Mouse (Mus musculus): Measurements from ENCODE around the gene 5730480H06Rik. TPM values are rescaled to one million over a fixed set of nuclear protein-coding genes. Genes with fewer than 3 reads are reported as not detected.
A peak's percentile ranks its signal among the peaks of the same experiment; 100 is the strongest.

5730480H06Rik gene
- total and polyA plus RNA-seq, 2 experiments from 2014 or later, result 13.9 to 17.1 TPM

- H3K9ac ChIP-seq, result no peak overlapping the region
Measured at GRCm38 (mm10) chr5:48331441-48331840, 3.7 kb downstream of the 5730480H06Rik start.

DNA sequence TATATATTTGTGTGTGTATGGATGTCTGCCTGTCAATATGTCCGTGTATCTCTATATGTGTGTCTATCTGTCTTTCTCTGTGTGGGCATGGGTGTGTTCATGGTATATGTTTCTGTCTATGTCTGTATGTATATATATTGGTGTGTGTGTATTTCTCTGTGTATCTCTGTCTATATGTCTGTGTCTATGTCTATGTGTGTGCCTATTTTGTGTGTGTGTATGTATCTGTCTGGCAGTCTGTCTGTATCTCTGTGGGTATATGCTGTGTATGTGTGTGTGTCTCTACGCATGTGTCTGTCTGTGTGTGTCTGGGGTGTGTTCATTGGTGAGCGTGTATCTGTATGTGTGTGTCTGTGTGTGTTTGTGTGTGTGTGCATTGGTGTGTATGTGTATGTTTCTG lies 5.7 kb downstream of the 5730480H06Rik start:
- Histone ChIP-seq H3K9me3 (ENCODE audit: low read length) (no peaks in the 10 kb centered on the region), H3K27ac (ENCODE audit: low read depth, low read length) (no peak overlapping the region), H3K4me3 (ENCODE audit: low read depth, low read length) (no peak overlapping the region), H3K4me2 (ENCODE audit: low read depth) (no peak overlapping the region), H3K9ac (no peak overlapping the region), H3K36me3 (ENCODE audit: insufficient read depth) (no peaks in the 10 kb centered on the region), H3K27me3 (ENCODE audit: insufficient read depth, low read length) (no peaks in the 10 kb centered on the region), H3K4me1 (ENCODE audit: insufficient read depth) (no peaks in the 10 kb centered on the region)
- no peak for DNase-seq
- ATAC-seq, result no peak
- TF ChIP-seq CTCF (IDR thresholded peaks at IDR 0.05; ENCODE audit: low read depth), result no peak
- 88% methylated on average over 3 of the region's 3 CpGs for WGBS

More at GRCm38 (mm10) chr5:48331441-48331840, 3.7 kb downstream of the 5730480H06Rik start:
- ATAC-seq (no peak), DNase-seq (no peak)
- no peaks in the 10 kb centered on the region for H3K36me3 ChIP-seq (ENCODE audit: insufficient read depth)
- no peak overlapping the region for H3K4me3 ChIP-seq (ENCODE audit: low read depth, low read length)
- no peaks in the 10 kb centered on the region for H3K9me3 ChIP-seq (ENCODE audit: low read length)
- 92% methylated on average over 5 of the region's 5 CpGs for WGBS
- H3K4me1 ChIP-seq (ENCODE audit: insufficient read depth), result no peaks in the 10 kb centered on the region
- no peak overlapping the region for H3K27ac ChIP-seq (ENCODE audit: low read depth, low read length)
- no peak for TF ChIP-seq CTCF (IDR thresholded peaks at IDR 0.05; ENCODE audit: low read depth)
- H3K4me2 ChIP-seq (ENCODE audit: low read depth), result no peak overlapping the region
- H3K27me3 ChIP-seq (ENCODE audit: insufficient read depth, low read length), result no peaks in the 10 kb centered on the region

DNA sequence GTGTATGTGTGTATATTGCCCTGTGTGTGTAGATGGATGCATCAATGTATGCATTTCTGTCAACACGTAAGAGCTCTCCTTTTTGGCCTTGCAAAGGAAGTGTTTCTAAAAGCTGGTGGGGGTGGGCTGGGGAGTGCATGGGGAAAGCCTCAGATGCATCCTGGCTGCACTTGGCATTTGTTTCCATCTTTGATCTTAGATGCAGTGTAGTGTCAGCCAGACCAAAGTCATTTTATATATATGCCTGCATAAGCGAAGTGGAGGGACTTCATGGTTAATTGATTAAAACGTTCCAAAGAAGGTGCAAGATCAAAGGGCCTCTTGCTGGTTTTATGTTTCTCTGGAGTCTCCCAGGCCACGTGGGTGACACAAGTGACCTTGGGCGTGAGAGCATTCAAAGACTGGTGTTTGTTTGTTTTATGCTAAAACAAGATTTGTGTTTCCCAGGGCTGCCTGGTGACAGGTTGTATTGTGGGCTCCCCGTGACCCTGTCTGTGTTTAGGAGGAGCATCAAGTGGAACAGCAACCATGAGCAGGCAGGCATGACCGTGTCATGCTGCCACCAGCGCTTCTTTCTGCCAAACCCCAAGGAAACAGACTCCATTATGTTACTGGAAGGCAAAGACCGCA lies 6.2 kb downstream of the 5730480H06Rik start:
- Histone ChIP-seq H3K4me3 (ENCODE audit: low read depth, low read length) (no peak overlapping the region), H3K27me3 (ENCODE audit: insufficient read depth, low read length) (no peaks in the 10 kb centered on the region), H3K4me2 (ENCODE audit: low read depth) (no peak overlapping the region), H3K36me3 (ENCODE audit: insufficient read depth) (no peaks in the 10 kb centered on the region), H3K4me1 (ENCODE audit: insufficient read depth) (no peaks in the 10 kb centered on the region), H3K9ac (no peak overlapping the region), H3K27ac (ENCODE audit: low read depth, low read length) (no peak overlapping the region), H3K9me3 (ENCODE audit: low read length) (no peaks in the 10 kb centered on the region)
- DNase-seq (no peak), ATAC-seq (no peak)
- 52% methylated on average over 9 of the region's 9 CpGs for WGBS
- TF ChIP-seq CTCF (IDR thresholded peaks at IDR 0.05; ENCODE audit: low read depth), result no peak

DNA sequence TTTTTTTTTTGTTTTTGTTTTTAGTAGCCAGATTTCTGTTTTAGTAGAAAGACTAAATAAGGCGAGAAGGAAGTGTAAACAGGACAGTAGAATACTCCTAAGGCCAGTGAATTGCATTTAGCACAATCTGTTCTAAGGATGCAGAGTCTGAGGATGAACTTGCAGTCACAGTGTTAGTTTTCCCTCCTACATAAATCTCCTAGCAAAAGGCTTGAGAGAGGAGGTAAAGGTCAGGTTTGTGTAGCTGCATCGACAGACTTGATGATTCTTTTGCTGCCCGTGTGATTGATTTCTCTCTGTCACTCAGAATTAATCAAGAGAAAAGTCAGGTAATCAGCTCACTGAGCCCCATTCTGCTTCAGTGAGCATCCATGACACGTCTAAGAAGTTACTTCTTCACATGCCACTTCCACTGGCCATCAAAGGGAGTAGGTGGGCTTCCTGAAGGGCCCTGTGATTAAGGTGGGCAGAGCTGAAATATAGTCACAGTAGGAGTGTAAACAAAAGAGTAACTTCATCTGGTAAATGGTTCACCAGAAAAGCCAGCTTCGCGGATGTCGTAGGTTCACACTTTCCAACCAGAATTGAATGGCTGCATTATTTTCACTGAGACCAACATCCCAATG lies 13.2 kb downstream of the 5730480H06Rik start:
- H3K4me3 ChIP-seq (ENCODE audit: low read depth, low read length), result no peak overlapping the region
- 40% methylated on average over 7 of the region's 7 CpGs for WGBS
- DNase-seq, result no peak
- no peaks in the 10 kb centered on the region for H3K27me3 ChIP-seq (ENCODE audit: insufficient read depth, low read length)
- no peaks in the 10 kb centered on the region for H3K36me3 ChIP-seq (ENCODE audit: insufficient read depth)
- H3K9ac ChIP-seq, result no peak overlapping the region
- TF ChIP-seq CTCF (IDR thresholded peaks at IDR 0.05; ENCODE audit: low read depth), result no peak
- no peak overlapping the region for H3K27ac ChIP-seq (ENCODE audit: low read depth, low read length)
- no peaks in the 10 kb centered on the region for H3K9me3 ChIP-seq (ENCODE audit: low read length)
- H3K4me2 ChIP-seq (ENCODE audit: low read depth), result no peak overlapping the region
- no peaks in the 10 kb centered on the region for H3K4me1 ChIP-seq (ENCODE audit: insufficient read depth)
- no peak for ATAC-seq

- H3K27ac ChIP-seq (ENCODE audit: low read depth, low read length), result peak overlapping the region; percentile 9; the same call in 1 of the 2 replicates
- H3K27me3 ChIP-seq (ENCODE audit: insufficient read depth, low read length), result no peaks in the 10 kb centered on the region
- peak; percentile 95 for ATAC-seq
- 44% methylated on average over 5 of the region's 5 CpGs for WGBS
- no peaks in the 10 kb centered on the region for H3K36me3 ChIP-seq (ENCODE audit: insufficient read depth)
- peak; percentile 70 for TF ChIP-seq CTCF (IDR thresholded peaks at IDR 0.05; ENCODE audit: low read depth)
- DNase-seq, result peak; percentile 64
- no peaks in the 10 kb centered on the region for H3K9me3 ChIP-seq (ENCODE audit: low read length)
- H3K4me3 ChIP-seq (ENCODE audit: low read depth, low read length), result no peak overlapping the region
- H3K9ac ChIP-seq, result 0 out of 2 replicates have a peak overlapping the region, but pooled peaks have one; percentile 29
- H3K4me2 ChIP-seq (ENCODE audit: low read depth), result no peak overlapping the region
- H3K4me1 ChIP-seq (ENCODE audit: insufficient read depth), result no peaks in the 10 kb centered on the region
Measured at GRCm38 (mm10) chr5:48345095-48345982, 17.6 kb downstream of the 5730480H06Rik start.

- Histone ChIP-seq H3K4me2 (ENCODE audit: low read depth) (no peak overlapping the region), H3K4me3 (ENCODE audit: low read depth, low read length) (no peak overlapping the region), H3K27ac (ENCODE audit: low read depth, low read length) (no peak overlapping the region), H3K27me3 (ENCODE audit: insufficient read depth, low read length) (no peaks in the 10 kb centered on the region), H3K9ac (no peak overlapping the region), H3K9me3 (ENCODE audit: low read length) (no peaks in the 10 kb centered on the region), H3K4me1 (ENCODE audit: insufficient read depth) (no peaks in the 10 kb centered on the region), H3K36me3 (ENCODE audit: insufficient read depth) (no peaks in the 10 kb centered on the region)
- ATAC-seq (no peak), DNase-seq (no peak)
- 92% methylated on average over 2 of the region's 2 CpGs for WGBS
- TF ChIP-seq CTCF (IDR thresholded peaks at IDR 0.05; ENCODE audit: low read depth), result no peak
Measured at GRCm38 (mm10) chr5:48345983-48346648, 18.4 kb downstream of the 5730480H06Rik start.
